Mouse (Mus musculus): ENCODE measurements around the gene Vav2. TPM values are rescaled to one million over a fixed set of nuclear protein-coding genes. Genes with fewer than 3 reads are reported as not detected.

The Vav2 gene
- polyA plus RNA-seq, 1 experiment from 2014 or later: 17.3 TPM

- WGBS: 91% methylated on average over 9 of the region's 9 CpGs
- Histone ChIP-seq H3K36me3 (ENCODE audit: control insufficient read depth, insufficient read depth, low read length) (peaks cover 11% of the 10 kb centered on the region), H3K4me2 (ENCODE audit: low read depth) (no peak overlapping the region), H3K9me3 (ENCODE audit: control insufficient read depth, low read length) (no peaks in the 10 kb centered on the region), H3K27me3 (ENCODE audit: control insufficient read depth, insufficient read depth, low read length) (no peaks in the 10 kb centered on the region), H3K4me3 (ENCODE audit: low read depth, low read length) (no peak overlapping the region), H3K9ac (ENCODE audit: low read length) (no peak overlapping the region), H3K4me1 (ENCODE audit: control insufficient read depth, insufficient read depth, low read length) (no peaks in the 10 kb centered on the region), H3K27ac (ENCODE audit: low read depth, low read length) (no peak overlapping the region)
- DNase-seq (ENCODE audit: low spot score): no peak
- ATAC-seq (ENCODE audit: insufficient read depth, low FRiP score, low TSS enrichment): no peak
Measured at GRCm38 (mm10) chr2:27281771-27282170, 145.1 kb downstream of the Vav2 start.

DNA sequence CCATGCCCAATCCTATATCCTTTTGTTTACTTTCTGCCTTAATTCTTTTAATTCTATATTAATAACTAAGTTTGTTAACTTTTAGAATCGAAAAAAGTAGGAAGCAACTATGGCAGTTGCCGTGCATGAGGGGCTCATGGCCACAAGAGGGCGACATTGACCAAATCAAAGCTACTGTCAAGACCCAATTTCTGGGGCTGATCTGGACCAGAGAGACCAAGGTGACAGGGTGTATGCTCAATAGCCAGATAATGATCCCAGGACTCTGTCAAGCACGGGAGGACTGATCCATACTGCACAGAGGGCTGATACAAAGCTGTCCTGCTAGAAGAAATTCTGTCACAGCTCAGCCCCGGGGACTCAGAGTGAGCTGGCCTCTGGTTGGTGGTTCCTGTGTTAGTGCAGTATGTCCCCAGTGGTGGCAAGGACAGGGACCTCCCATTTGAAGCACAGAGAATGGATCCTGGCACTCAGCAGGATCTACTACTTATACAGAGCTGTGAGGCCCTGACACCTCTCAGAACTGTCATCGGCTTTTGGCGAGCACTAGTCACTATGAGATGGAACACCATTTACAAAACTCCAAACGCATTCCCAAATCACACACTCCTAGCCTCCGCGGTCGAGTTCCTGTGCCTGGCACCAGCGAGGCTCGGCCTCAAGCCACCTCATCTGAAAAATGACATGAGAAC, 145.8 kb downstream of the Vav2 start:
- Histone ChIP-seq H3K27me3 (ENCODE audit: control insufficient read depth, insufficient read depth, low read length) (no peaks in the 10 kb centered on the region), H3K4me3 (ENCODE audit: low read depth, low read length) (no peak overlapping the region), H3K36me3 (ENCODE audit: control insufficient read depth, insufficient read depth, low read length) (peaks cover 12% of the 10 kb centered on the region), H3K4me2 (ENCODE audit: low read depth) (no peak overlapping the region), H3K9ac (ENCODE audit: low read length) (no peak overlapping the region), H3K27ac (ENCODE audit: low read depth, low read length) (no peak overlapping the region), H3K4me1 (ENCODE audit: control insufficient read depth, insufficient read depth, low read length) (no peaks in the 10 kb centered on the region), H3K9me3 (ENCODE audit: control insufficient read depth, low read length) (no peaks in the 10 kb centered on the region)
- ATAC-seq (ENCODE audit: insufficient read depth, low FRiP score, low TSS enrichment): no peak
- DNase-seq (ENCODE audit: low spot score): peak; percentile 77
- WGBS: 75% methylated on average over 13 of the region's 13 CpGs

- DNase-seq (ENCODE audit: low spot score): no peak
- ATAC-seq (ENCODE audit: insufficient read depth, low FRiP score, low TSS enrichment): no peak
- Histone ChIP-seq H3K4me2 (ENCODE audit: low read depth) (no peak overlapping the region), H3K9me3 (ENCODE audit: control insufficient read depth, low read length) (no peaks in the 10 kb centered on the region), H3K4me1 (ENCODE audit: control insufficient read depth, insufficient read depth, low read length) (no peaks in the 10 kb centered on the region), H3K36me3 (ENCODE audit: control insufficient read depth, insufficient read depth, low read length) (peaks cover 27% of the 10 kb centered on the region), H3K4me3 (ENCODE audit: low read depth, low read length) (no peak overlapping the region), H3K27me3 (ENCODE audit: control insufficient read depth, insufficient read depth, low read length) (no peaks in the 10 kb centered on the region), H3K27ac (ENCODE audit: low read depth, low read length) (no peak overlapping the region), H3K9ac (ENCODE audit: low read length) (no peak overlapping the region)
- WGBS: 94% methylated on average over 7 of the region's 7 CpGs
Measured at GRCm38 (mm10) chr2:27278859-27279258, 148.0 kb downstream of the Vav2 start.

DNA sequence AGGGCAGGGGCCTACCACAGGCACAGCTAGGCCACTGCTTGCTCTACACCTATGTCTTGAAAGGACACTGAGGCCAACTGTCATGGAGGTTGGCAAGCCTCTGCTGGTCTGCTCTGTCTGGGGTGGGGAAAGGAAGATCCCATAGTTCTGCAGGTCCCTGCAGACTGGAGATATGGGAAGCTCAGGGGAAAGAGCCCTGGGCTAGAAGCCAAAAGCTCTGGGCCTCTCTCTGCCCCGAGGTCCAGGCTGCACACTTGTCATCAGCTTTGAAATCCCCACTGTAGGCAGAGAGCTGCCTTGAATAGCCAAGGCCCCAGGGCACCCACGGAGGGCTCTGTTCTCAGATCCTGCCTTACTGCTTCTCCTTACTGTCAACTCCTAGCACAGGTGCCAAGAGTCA, 158.5 kb downstream of the Vav2 start:
- no peak overlapping the region for H3K4me3 ChIP-seq (ENCODE audit: low read depth, low read length)
- H3K36me3 ChIP-seq (ENCODE audit: control insufficient read depth, insufficient read depth, low read length): peaks cover 19% of the 10 kb centered on the region
- H3K4me2 ChIP-seq (ENCODE audit: low read depth): no peak overlapping the region
- 91% methylated on average over 2 of the region's 2 CpGs for WGBS
- ATAC-seq (ENCODE audit: insufficient read depth, low FRiP score, low TSS enrichment): no peak
- DNase-seq (ENCODE audit: low spot score): no peak
- H3K9me3 ChIP-seq (ENCODE audit: control insufficient read depth, low read length): no peaks in the 10 kb centered on the region
- no peak overlapping the region for H3K27ac ChIP-seq (ENCODE audit: low read depth, low read length)
- no peak overlapping the region for H3K9ac ChIP-seq (ENCODE audit: low read length)
- H3K27me3 ChIP-seq (ENCODE audit: control insufficient read depth, insufficient read depth, low read length): no peaks in the 10 kb centered on the region
- no peaks in the 10 kb centered on the region for H3K4me1 ChIP-seq (ENCODE audit: control insufficient read depth, insufficient read depth, low read length)

- no peaks in the 10 kb centered on the region for H3K27me3 ChIP-seq (ENCODE audit: control insufficient read depth, insufficient read depth, low read length)
- H3K4me2 ChIP-seq (ENCODE audit: low read depth): no peak overlapping the region
- DNase-seq (ENCODE audit: low spot score): no peak
- H3K4me1 ChIP-seq (ENCODE audit: control insufficient read depth, insufficient read depth, low read length): no peaks in the 10 kb centered on the region
- ATAC-seq (ENCODE audit: insufficient read depth, low FRiP score, low TSS enrichment): no peak
- no peak overlapping the region for H3K4me3 ChIP-seq (ENCODE audit: low read depth, low read length)
- no peak overlapping the region for H3K9ac ChIP-seq (ENCODE audit: low read length)
- no peaks in the 10 kb centered on the region for H3K9me3 ChIP-seq (ENCODE audit: control insufficient read depth, low read length)
- WGBS: 92% methylated on average over 3 of the region's 3 CpGs
- H3K27ac ChIP-seq (ENCODE audit: low read depth, low read length): no peak overlapping the region
- H3K36me3 ChIP-seq (ENCODE audit: control insufficient read depth, insufficient read depth, low read length): peaks cover 11% of the 10 kb centered on the region
Measured at GRCm38 (mm10) chr2:27265819-27266218, 161.0 kb downstream of the Vav2 start.

GRCm38 (mm10) chr2:27262984-27263383, 163.8 kb downstream of the Vav2 start:
- no peaks in the 10 kb centered on the region for H3K4me1 ChIP-seq (ENCODE audit: control insufficient read depth, insufficient read depth, low read length)
- 89% methylated on average over 4 of the region's 4 CpGs for WGBS

GRCm38 (mm10) chr2:27251434-27251833, 175.4 kb downstream of the Vav2 start:
- H3K4me2 ChIP-seq (ENCODE audit: low read depth): no peak overlapping the region
- DNase-seq (ENCODE audit: low spot score) (no peak), ATAC-seq (ENCODE audit: insufficient read depth, low FRiP score, low TSS enrichment) (no peak)
- H3K4me1 ChIP-seq (ENCODE audit: control insufficient read depth, insufficient read depth, low read length): no peaks in the 10 kb centered on the region
- no peaks in the 10 kb centered on the region for H3K27me3 ChIP-seq (ENCODE audit: control insufficient read depth, insufficient read depth, low read length)
- no peak overlapping the region for H3K4me3 ChIP-seq (ENCODE audit: low read depth, low read length)
- no peaks in the 10 kb centered on the region for H3K36me3 ChIP-seq (ENCODE audit: control insufficient read depth, insufficient read depth, low read length)
- no peak overlapping the region for H3K9ac ChIP-seq (ENCODE audit: low read length)
- H3K9me3 ChIP-seq (ENCODE audit: control insufficient read depth, low read length): no peaks in the 10 kb centered on the region
- H3K27ac ChIP-seq (ENCODE audit: low read depth, low read length): no peak overlapping the region

More at GRCm38 (mm10) chr2:27262984-27263383, 163.8 kb downstream of the Vav2 start:
- Histone ChIP-seq H3K36me3 (ENCODE audit: control insufficient read depth, insufficient read depth, low read length) (peaks cover 9% of the 10 kb centered on the region), H3K4me2 (ENCODE audit: low read depth) (no peak overlapping the region), H3K4me3 (ENCODE audit: low read depth, low read length) (no peak overlapping the region), H3K27ac (ENCODE audit: low read depth, low read length) (no peak overlapping the region), H3K27me3 (ENCODE audit: control insufficient read depth, insufficient read depth, low read length) (no peaks in the 10 kb centered on the region), H3K9me3 (ENCODE audit: control insufficient read depth, low read length) (no peaks in the 10 kb centered on the region), H3K9ac (ENCODE audit: low read length) (no peak overlapping the region)
- DNase-seq (ENCODE audit: low spot score) (no peak), ATAC-seq (ENCODE audit: insufficient read depth, low FRiP score, low TSS enrichment) (no peak)

DNA sequence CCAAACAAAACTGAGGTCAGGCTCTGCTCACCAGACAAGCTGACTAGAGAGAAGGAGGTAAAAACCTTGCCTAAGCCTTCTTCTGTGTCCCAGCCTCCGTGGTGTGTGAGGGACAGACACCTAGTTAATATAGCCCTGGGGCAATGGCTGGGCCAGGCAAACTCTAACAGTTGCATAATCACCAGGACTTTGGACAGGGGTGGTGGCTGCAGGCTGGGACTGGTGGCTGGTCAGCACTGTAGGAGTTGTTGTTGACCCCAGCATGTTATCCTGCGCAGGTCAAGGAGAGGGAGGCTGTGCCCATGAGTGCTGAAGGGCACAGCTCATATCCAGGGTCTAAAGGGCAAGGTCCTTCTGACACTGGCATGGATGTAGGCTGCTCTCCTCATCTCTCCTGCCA, 178.6 kb downstream of the Vav2 start, which contains the start of gene Sardh:
Gene Sardh (minus strand): TSS at position 127 of the 400 bp plus-strand sequence.
- Histone ChIP-seq H3K4me2 (ENCODE audit: low read depth) (no peak within 1 kb of the TSS), H3K9ac (ENCODE audit: low read length) (no peak within 1 kb of the TSS), H3K27me3 (ENCODE audit: control insufficient read depth, insufficient read depth, low read length) (no peaks in the 10 kb centered on the region), H3K4me3 (ENCODE audit: low read depth, low read length) (no peak within 1 kb of the TSS), H3K36me3 (ENCODE audit: control insufficient read depth, insufficient read depth, low read length) (no peaks in the 10 kb centered on the region), H3K4me1 (ENCODE audit: control insufficient read depth, insufficient read depth, low read length) (no peaks in the 10 kb centered on the region), H3K9me3 (ENCODE audit: control insufficient read depth, low read length) (no peaks in the 10 kb centered on the region), H3K27ac (ENCODE audit: low read depth, low read length) (no peak within 1 kb of the TSS)
- DNase-seq (ENCODE audit: low spot score): no peak
- ATAC-seq (ENCODE audit: insufficient read depth, low FRiP score, low TSS enrichment): no peak
- 83% methylated on average over 2 of the region's 2 CpGs for WGBS

- 59% methylated on average over 2 of the region's 2 CpGs for WGBS
- no peak overlapping the region for H3K4me2 ChIP-seq (ENCODE audit: low read depth)
- no peak overlapping the region for H3K4me3 ChIP-seq (ENCODE audit: low read depth, low read length)
- no peak for DNase-seq (ENCODE audit: low spot score)
- no peaks in the 10 kb centered on the region for H3K9me3 ChIP-seq (ENCODE audit: control insufficient read depth, low read length)
- H3K27ac ChIP-seq (ENCODE audit: low read depth, low read length): no peak overlapping the region
- no peak overlapping the region for H3K9ac ChIP-seq (ENCODE audit: low read length)
- H3K4me1 ChIP-seq (ENCODE audit: control insufficient read depth, insufficient read depth, low read length): no peaks in the 10 kb centered on the region
- ATAC-seq (ENCODE audit: insufficient read depth, low FRiP score, low TSS enrichment): no peak
- H3K36me3 ChIP-seq (ENCODE audit: control insufficient read depth, insufficient read depth, low read length): no peaks in the 10 kb centered on the region
- no peaks in the 10 kb centered on the region for H3K27me3 ChIP-seq (ENCODE audit: control insufficient read depth, insufficient read depth, low read length)
Measured at GRCm38 (mm10) chr2:27247487-27247863, 179.4 kb downstream of the Vav2 start.

Data from neural tube, embryonic 11.5 days (tissue).